Mouse (Mus musculus) adrenal gland, postnatal 36 days (tissue): ENCODE results near the gene H2-T24. TPM values are rescaled to one million over a fixed set of nuclear protein-coding genes. Genes with fewer than 3 reads are reported as not detected.

Experiments
- DNase-seq, 2 experiments: peaks; one replicate each; pipeline ENCODE4 v3.0.0; 2021; ENCODE audit warnings: mixed read lengths in 1 of 2
- microRNA-seq: library from miRNA; unstranded; fragments of <30 nt; microRNA quantifications from one replicate; pipeline ENCODE4 v1.2.0, GENCODE M21; 2021
- total RNA-seq, 2 experiments: library from RNA; stranded (reverse); gene quantifications; 2 replicates each; pipeline ENCODE4 v1.2.3; 2021

Gene H2-T24
- total RNA-seq, 2 experiments from 2014 or later = 6.5 to 9.3 TPM

DNA sequence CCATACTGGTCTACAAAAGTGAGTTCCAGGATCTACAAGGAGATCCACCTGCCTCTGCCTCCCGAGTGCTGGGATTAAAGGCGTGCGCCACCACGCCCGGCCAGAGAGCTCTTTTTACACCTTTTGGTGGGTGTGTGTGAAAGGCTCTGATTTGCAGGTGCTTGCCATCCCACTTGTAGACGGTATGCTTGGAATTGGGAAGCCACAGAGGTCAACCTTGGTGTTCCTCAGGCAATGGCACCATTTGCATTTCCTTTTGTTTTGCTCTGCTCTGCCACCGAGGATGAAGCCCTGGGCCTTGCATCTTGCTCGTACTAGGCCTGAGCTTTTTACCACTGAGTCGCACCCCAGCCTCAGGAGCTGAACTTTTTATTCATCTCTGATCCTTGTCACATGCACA is 38.6 kb downstream of the H2-T24 start:
- DNase-seq = no peak

DNA sequence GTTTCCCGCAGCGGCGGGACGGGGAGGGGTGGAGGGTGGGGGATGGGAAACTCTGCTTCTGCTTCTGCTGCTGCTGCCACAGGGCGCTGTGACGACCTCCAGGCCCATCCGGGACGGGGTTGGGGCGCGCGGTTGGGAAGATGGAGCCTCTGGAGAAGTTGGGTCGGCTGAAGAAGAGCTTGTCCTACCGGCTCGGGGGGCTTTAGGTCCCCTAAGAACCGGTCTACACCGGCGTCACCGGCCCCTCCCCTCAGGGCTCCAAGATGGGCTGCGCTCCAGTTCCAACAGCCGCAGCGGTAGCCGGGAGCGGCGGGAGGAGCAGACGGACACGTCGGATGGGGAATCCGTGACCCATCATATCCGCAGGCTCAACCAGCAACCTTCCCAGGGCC is 40.0 kb downstream of the H2-T24 start:
- DNase-seq = peak; percentile 67 to 73

DNA sequence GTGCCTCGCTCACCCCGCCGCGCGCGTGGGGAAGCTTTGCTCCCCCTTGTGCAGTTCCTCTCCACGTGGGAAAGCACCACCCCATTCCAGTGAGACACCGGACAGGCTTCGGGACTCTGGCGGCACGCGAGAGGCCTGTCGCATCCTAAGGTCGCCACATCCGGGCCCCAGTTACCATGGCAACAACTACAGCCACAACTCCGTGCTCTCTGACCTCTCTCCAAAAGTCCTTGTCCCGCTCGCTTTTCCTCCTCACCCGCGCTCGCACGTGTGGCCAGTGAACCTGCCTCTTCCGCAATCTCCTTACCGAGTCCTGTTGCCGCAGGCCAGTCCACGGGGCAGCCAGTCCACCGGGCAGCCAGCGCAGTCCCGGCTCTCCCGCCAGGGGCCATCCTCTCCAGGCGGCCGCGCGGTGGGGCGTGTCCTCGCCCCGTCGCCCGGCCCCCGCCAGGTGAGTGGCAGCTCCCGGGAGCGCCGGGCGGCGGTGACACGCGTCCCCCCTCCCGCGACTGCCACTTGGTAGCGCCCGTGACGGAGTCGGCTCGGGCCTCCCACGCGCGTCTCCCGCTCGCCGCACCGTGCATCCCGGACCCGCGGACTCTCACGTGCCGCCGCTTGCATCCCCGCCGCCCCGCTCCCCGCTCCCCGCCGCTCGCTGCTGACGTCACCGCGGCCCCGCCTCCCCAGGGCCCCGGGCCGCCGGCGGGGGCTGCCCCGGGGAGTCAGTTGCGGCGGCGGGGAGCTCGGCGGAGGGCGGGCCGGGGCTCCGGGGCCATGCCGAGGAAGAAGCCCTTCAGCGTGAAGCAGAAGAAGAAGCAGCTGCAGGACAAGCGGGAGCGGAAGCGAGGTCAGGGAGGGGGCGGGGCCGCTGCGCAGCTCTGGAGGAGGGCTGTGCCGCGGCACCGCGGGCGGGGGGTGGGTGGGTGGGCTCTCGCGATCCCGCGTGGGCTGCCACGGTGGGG is 40.7 kb downstream of the H2-T24 start, which contains the start of the genes Gnl1 and Prr3:
Gnl1 (plus strand) TSS at position 451 of the 962 bp plus-strand sequence.
Prr3 (minus strand) TSS at position 836 of the 962 bp plus-strand sequence.
- peak; percentile 93 to 94 for DNase-seq

DNA sequence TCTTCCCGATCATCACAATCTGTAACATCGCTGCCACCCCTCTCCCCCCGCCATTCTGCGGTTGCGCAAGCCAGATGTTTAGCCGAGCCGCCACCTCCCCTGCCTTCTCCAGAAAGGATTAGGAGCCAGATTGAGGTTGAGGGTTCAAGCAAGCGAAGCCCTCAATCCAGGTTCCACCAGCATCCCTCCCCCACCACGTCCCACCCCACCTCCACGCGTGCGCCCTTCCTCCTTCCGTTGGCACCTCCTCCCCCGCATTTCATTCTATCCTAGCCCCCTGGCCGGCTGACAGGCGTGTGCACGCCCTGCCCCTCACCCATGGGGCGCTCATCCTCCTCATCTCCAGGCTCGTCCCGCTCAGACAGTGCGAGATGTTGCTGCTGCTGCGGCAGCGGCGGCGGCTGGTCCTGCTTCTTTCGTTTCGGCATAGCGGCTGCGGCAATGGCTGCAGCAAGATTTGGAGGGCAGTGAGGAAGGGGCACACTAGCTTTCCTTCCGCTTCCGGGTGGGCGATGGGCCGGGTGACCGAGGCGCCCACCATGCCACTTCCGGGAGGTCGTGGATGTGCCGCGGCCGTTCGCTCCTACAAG is 41.5 kb downstream of the H2-T24 start:
- DNase-seq = peak; percentile 48 to 51

DNA sequence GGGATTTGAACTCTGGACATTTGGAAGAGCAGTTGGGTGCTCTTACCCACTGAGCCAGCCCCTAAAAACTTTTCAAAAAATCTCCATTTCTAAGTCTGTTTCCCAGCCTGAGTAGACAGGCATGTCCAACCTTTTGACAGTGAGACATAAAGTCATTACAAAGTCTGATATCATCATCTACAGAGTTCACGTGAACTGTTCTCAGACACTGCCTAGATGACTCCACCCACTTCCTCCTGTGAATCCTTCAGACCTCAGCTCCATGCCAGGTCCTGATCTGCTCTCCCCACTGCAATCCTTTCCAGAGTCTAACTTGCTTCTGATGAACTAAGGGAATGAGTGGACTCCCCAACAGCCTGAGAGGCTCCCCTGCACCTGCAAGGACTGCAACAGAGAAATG is 48.2 kb downstream of the H2-T24 start:
- no peak for DNase-seq

DNA sequence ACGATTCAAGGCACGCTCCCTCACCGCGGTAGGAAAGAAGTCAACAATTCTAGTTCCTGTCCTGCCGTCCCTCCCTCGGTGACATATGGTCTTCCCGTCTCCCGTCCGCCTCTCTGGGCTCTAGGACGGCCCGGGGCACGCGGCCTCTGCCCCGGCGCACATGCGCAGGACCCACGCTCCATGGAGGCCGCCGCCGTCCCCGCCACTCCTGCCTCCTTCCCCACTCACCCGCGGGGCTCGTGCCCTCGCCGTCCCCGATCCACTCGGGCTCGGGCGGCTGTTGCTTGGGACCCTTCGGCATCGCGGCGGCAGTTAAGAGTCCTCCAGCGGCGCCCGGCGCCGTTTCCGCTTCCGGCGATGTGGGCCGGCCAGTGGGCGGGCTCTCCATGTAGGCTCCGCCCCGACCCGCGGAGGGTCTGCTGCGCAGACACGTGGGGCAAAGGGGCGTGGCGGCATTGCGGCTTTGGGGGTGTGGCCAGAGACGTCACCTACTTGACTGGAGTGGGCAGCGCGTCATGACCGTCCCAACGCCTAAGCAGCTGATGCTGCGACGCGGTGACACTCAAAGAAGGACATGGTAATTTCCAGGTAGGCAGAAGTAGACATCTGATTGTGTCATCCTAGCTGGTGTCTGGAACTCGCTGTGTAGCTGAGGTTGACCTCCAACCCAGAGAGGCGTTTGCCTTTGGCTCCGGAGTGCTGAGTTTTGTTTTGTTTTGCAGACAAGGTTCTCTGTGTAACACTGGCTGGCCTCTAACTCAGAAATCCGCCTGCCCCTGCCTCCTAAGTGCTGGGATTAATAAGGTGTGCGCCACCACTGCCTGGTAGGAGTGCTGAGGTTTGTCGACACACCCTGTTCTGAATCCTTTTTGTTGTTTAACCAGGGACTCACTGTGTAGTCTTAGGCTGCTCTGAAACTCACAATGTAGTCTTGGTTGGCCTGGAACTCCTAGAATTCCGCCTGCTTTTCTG is 50.7 kb downstream of the H2-T24 start, which contains the start of gene Abcf1:
Abcf1 (minus strand) TSS at position 344 of the 972 bp plus-strand sequence.
- peak; percentile 99 to 100 for DNase-seq

DNA sequence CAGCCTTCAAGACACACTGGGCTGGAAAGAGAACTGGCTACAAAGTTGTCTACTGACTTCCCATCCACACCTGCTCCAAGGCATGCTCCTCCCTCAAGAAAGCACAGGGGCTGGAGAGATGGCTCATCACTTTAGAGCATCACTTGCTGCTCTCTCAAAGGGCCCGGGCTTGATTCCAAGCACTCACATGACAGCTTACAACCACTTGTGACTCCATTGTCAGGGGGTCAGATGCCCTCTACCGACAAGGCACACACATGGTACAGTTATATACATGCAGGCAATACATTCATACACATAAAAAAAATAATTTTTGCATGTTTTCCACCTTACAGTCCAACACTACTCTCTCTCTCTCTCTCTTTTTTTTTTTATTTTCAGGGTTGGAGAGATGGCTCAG is 52.7 kb downstream of the H2-T24 start:
- DNase-seq = no peak

DNA sequence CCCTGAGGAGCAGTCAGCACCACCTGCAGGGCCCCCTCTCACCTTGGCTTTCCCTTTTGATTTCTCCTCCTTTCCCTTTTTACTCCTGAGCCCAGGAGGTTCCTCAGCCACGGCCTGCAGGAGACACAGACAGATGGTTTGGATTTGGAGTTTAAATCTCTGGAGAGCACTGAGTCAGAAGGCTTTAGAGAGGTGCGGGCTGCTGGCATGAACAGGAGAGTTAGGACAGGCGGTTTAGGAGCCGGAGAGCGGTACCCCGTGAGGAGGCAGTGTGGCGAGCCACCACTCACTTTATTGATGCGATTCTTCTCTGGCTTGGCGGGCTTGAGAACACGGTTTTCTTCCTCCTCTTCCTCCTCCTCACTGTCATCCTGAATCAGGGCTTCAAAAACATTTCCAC is 57.1 kb downstream of the H2-T24 start:
- DNase-seq = no peak

DNA sequence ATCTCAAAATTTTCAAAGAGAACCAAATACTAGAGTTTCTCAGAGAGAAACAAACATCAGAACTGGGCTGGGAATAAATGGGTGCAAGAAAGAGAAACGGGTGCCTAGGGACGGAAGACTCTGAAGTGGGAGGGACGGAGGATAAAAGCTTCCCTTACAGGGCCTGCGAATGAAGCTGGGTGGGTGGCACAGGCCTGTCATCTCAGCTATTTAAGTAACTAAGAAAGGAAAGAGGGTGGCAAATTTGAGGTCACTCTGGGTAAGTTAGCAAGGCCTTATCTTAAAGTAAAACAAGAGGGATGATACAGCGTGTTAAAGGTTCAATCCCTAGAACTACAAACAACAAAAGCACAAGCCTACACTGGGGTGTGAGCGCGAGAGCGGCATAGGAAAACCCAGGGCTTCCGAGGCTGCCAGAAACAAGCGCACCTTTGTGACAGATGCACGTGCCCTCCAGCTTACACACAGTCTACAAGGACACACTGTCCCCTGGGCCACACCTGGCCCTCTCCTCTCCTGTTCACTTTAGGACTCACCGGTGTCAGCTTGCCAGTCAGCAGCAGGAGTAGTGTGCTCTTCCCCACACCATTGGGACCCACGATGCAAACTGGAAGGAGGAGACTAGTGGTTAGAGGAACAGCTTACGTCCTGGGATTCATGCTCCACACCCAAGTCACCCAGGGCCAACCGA is 61.7 kb downstream of the H2-T24 start:
- DNase-seq = no peak

Small RNA genes within 50 kb of the gene (microRNA-seq; reads per million reads assigned to microRNA genes)
- gene Mir877 = 130 reads per million, percentile 56 among the genes with 10 or more reads in this experiment

Other genes starting within 250 kb of the H2-T24 start
- 10 to 100 TPM; 19.2 to 36.5 TPM for gene Ier3, start 198.9 kb downstream of the H2-T24 start, total RNA-seq
- gene Flot1, start 197.3 kb downstream of the H2-T24 start, total RNA-seq = 10 to 100 TPM; 60.5 to 73.4 TPM
- gene Tubb5, start 182.3 kb downstream of the H2-T24 start, total RNA-seq = 100 to 1,000 TPM; 188 to 218 TPM
- gene Mdc1, start 179.0 kb downstream of the H2-T24 start, total RNA-seq = 10 to 100 TPM; 18.3 to 18.7 TPM
- gene Nrm, start 159.2 kb downstream of the H2-T24 start, total RNA-seq = 1 to 10 TPM; 6.7 to 7.5 TPM
- 10 to 100 TPM; 26.1 to 35.1 TPM for gene Ppp1r18, start 155.0 kb downstream of the H2-T24 start, total RNA-seq
- gene Dhx16, start 140.7 kb downstream of the H2-T24 start, total RNA-seq = 10 to 100 TPM; 37.5 to 40.8 TPM
- 10 to 100 TPM; 47.0 to 49.4 TPM for gene 2310061I04Rik, start 123.1 kb downstream of the H2-T24 start, total RNA-seq
- 10 to 100 TPM; 26.0 to 33.0 TPM for gene Atat1, start 110.5 kb downstream of the H2-T24 start, total RNA-seq
- 10 to 100 TPM; 92.6 to 97.8 TPM for gene Mrps18b, start 104.2 kb downstream of the H2-T24 start, total RNA-seq
- 100 to 1,000 TPM in 1 of 2 experiments, 10 to 100 TPM in 1; 96.2 to 108 TPM for gene Ppp1r10, start 104.1 kb downstream of the H2-T24 start, total RNA-seq
- 10 to 100 TPM; 90.0 to 96.2 TPM for gene Abcf1, start 50.8 kb downstream of the H2-T24 start, total RNA-seq
- gene Gnl1, start 40.7 kb downstream of the H2-T24 start, total RNA-seq = 10 to 100 TPM; 51.2 to 54.4 TPM
- 10 to 100 TPM; 18.3 to 19.1 TPM for gene Prr3, start 40.3 kb downstream of the H2-T24 start, total RNA-seq
- 10 to 100 TPM; 57.8 to 68.4 TPM for gene H2-T23, start 12.3 kb upstream of the H2-T24 start, total RNA-seq
- 10 to 100 TPM; 33.5 to 33.8 TPM for gene H2-T22, start 22.2 kb upstream of the H2-T24 start, total RNA-seq
- gene Gm6034, start 22.4 kb upstream of the H2-T24 start, total RNA-seq = not detected
- gene Gm11127, start 37.8 kb upstream of the H2-T24 start, total RNA-seq = 1 to 10 TPM; 4.1 to 6.1 TPM
- gene Gm19684, start 101.1 kb upstream of the H2-T24 start, total RNA-seq = under 1 TPM; 0.16 to 0.30 TPM
- gene Gm7030, start 108.9 kb upstream of the H2-T24 start, total RNA-seq = not detected
- gene Gm8909, start 148.0 kb upstream of the H2-T24 start, total RNA-seq = not detected
- gene H2-T3, start 169.7 kb upstream of the H2-T24 start, total RNA-seq = not detected
- gene Rpp21, start 237.5 kb upstream of the H2-T24 start, total RNA-seq = 10 to 100 TPM; 44.0 to 49.0 TPM